Mouse (Mus musculus) lung, embryonic 15.5 days (tissue): Measurements from ENCODE around the gene Mptx2. TPM values are rescaled to one million over a fixed set of nuclear protein-coding genes. Genes with fewer than 3 reads are reported as not detected.
"Not testable (repeated sequence)": the region's sequence is repeated elsewhere in the genome, so short reads cannot be mapped to it uniquely, and the experiment has no call there.

Experiments used
- ATAC-seq: fragments of 200-750 bp; cut with Nextera tagmentation; 2 replicates; pipeline ENCODE4 v1.8.0; 2017; ENCODE audit warnings: moderate number of reproducible peaks, borderline replicate concordance; ENCODE audit not compliant: low FRiP score, low TSS enrichment; ENCODE audit errors: extremely low read depth
- H3K27ac ChIP-seq: fragments of 300-500 bp; sonication (generic); 2 replicates; pipeline ENCODE4 v1.5.1; 2015; ENCODE audit warnings: moderate library complexity, mild to moderate bottlenecking, inconsistent platforms
- H3K27me3 ChIP-seq: fragments of 300-500 bp; sonication (generic); 2 replicates; pipeline ENCODE4 v1.6.1; 2015; ENCODE audit warnings: inconsistent platforms
- H3K36me3 ChIP-seq: fragments of 300-500 bp; sonication (generic); 2 replicates; pipeline ENCODE4 v1.6.1; 2015; ENCODE audit warnings: inconsistent platforms
- H3K4me1 ChIP-seq: fragments of 300-500 bp; sonication (generic); 2 replicates; pipeline ENCODE4 v1.6.1; 2015; ENCODE audit warnings: inconsistent platforms
- H3K4me2 ChIP-seq: fragments of 300-500 bp; sonication (generic); 2 replicates; pipeline ENCODE4 v1.6.1; 2015; ENCODE audit warnings: inconsistent platforms, mild to moderate bottlenecking, moderate library complexity
- H3K4me3 ChIP-seq: fragments of 300-500 bp; sonication (generic); 2 replicates; pipeline ENCODE4 v1.5.1; 2015; ENCODE audit warnings: mild to moderate bottlenecking, inconsistent platforms
- H3K9ac ChIP-seq: fragments of 300-500 bp; sonication (generic); 2 replicates; pipeline ENCODE4 v1.6.1; 2015; ENCODE audit warnings: inconsistent platforms
- H3K9me3 ChIP-seq: fragments of 300-500 bp; sonication (generic); 2 replicates; pipeline ENCODE4 v1.6.1; 2016; ENCODE audit warnings: inconsistent platforms
- WGBS: fragments of 180-500 bp; shearing (Covaris S2); methylation state at CpG from one replicate; pipeline ENCODE4 v1.1.7; 2015; 5-methylcytosine and 5-hydroxymethylcytosine counted together
- polyA plus RNA-seq: library from polyadenylated mRNA; unstranded; fragments of >200 nt; fragmentation: Nextera tagmentation; extraction: Ambion mirVana; gene quantifications from 2 replicates; pipeline ENCODE4 v1.2.1, GENCODE M21; 2015

Mptx2 gene
- polyA plus RNA-seq, 1 experiment from 2014 or later: not detected

- 78% methylated on average over 3 of the region's 3 CpGs for WGBS
- Histone ChIP-seq H3K4me1 (no peaks in the 10 kb centered on the region), H3K27me3 (no peaks in the 10 kb centered on the region), H3K36me3 (no peaks in the 10 kb centered on the region), H3K9ac (no peak overlapping the region), H3K4me3 (no peak overlapping the region), H3K4me2 (no peak overlapping the region), H3K27ac (no peak overlapping the region), H3K9me3 (no peaks in the 10 kb centered on the region)
- no peak for ATAC-seq
These were observed 27.7 kb downstream of the Mptx2 start for GRCm38 (mm10) chr1:173249888-173250287.

- not testable (repeated sequence) for H3K9me3 ChIP-seq, H3K4me2 ChIP-seq, ATAC-seq, H3K36me3 ChIP-seq, H3K27ac ChIP-seq, H3K9ac ChIP-seq, H3K4me1 ChIP-seq, H3K27me3 ChIP-seq, H3K4me3 ChIP-seq
- 73% methylated on average over 1 of the region's 1 CpGs for WGBS
These were observed 40.6 kb downstream of the Mptx2 start for GRCm38 (mm10) chr1:173237004-173237403.

GRCm38 (mm10) chr1:173227081-173227480 is 50.5 kb downstream of the Mptx2 start, which contains the start of gene Fcer1a:
TSS of gene Fcer1a (minus strand) at chr1:173227214.
- Histone ChIP-seq H3K9ac (no peak within 1 kb of the TSS), H3K4me1 (no peaks in the 10 kb centered on the region), H3K36me3 (no peaks in the 10 kb centered on the region), H3K27ac (no peak within 1 kb of the TSS), H3K4me2 (no peak within 1 kb of the TSS), H3K9me3 (no peaks in the 10 kb centered on the region), H3K4me3 (no peak within 1 kb of the TSS), H3K27me3 (no peaks in the 10 kb centered on the region)
- 71% methylated on average over 2 of the region's 2 CpGs for WGBS
- no peak for ATAC-seq

Other genes with a start within 250 kb of the Mptx2 start
- not detected in 2 replicates for gene Olfr1408, start 140.4 kb downstream of the Mptx2 start, polyA plus RNA-seq
- not detected in 2 replicates for gene Olfr1406, start 87.1 kb downstream of the Mptx2 start, polyA plus RNA-seq
- not detected in 2 replicates for gene Olfr218, start 80.0 kb downstream of the Mptx2 start, polyA plus RNA-seq
- gene Olfr1404, start 65.4 kb downstream of the Mptx2 start, polyA plus RNA-seq: not detected in 2 replicates
- gene Fcer1a, start 50.6 kb downstream of the Mptx2 start, polyA plus RNA-seq: 0.20 TPM in 1 of 2 replicates, not detected in the other
- not detected in 2 replicates for gene Olfr418, start 11.8 kb downstream of the Mptx2 start, polyA plus RNA-seq
- gene Ackr1, start 56.0 kb upstream of the Mptx2 start, polyA plus RNA-seq: 0.64 and 1.2 TPM in 2 replicates
- gene Aim2, start 73.1 kb upstream of the Mptx2 start, polyA plus RNA-seq: 0.84 and 1.7 TPM in 2 replicates
- gene Cadm3, start 89.9 kb upstream of the Mptx2 start, polyA plus RNA-seq: 1.1 TPM in 2 replicates
- 0.21 and 0.34 TPM in 2 replicates for gene Ifi206, start 213.3 kb upstream of the Mptx2 start, polyA plus RNA-seq